14 mouse cellular contexts compared by ENCODE assay signal in the genomic region with DNA sequence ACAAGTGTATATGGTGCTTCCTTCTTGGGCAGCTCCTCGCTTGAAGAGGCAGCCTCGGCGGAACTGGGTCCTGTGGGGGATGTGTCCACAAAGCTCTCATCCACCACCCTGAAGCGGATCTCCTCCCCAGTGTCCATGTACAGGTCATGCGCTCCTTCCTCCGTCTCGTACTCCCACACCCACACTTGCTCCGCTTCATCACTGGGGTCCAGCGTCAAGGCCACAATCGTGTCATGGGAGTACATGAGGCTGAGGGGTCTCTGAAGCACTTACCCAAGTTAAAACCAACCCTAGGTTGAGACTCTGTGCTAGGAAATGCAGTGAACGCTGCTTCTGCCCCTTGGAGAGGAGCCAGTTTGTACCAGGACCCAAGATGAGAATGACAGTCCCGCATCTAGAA. TPM values are rescaled to one million over a fixed set of nuclear protein-coding genes. Genes with fewer than 3 reads are reported as not detected.
A peak's percentile ranks its signal among the peaks of the same experiment; 100 is the strongest.
DNase-seq lines count a peak whose midpoint lies in the region; ATAC-seq and TF ChIP-seq lines count a peak whose summit lies in the region.
"Had no signal": no experiment of that assay in that cellular context is flagged by ENCODE, and none has a peak within 500 bp of the region (broad histone marks: within the 10 kb centered on the region; RNA-seq: fewer than 3 reads in every experiment).

No protein-coding gene starts in this region.

- no peak for ATAC-seq in forebrain, embryonic 12.5 days (ENCODE audit: low FRiP score)
- no peak for ATAC-seq in forebrain, embryonic 11.5 days (replicated peaks; ENCODE audit: low FRiP score)
- ATAC-seq in hindbrain, embryonic 16.5 days, result no peak
- ATAC-seq in hindbrain, embryonic 12.5 days (ENCODE audit: low FRiP score), result no peak
- no peak for ATAC-seq in kidney, postnatal 0 days (replicated peaks; ENCODE audit: low FRiP score, low read depth)

- no peaks in the 10 kb centered on the region for H3K9me3 ChIP-seq in forebrain, embryonic 12.5 days
- no peaks in the 10 kb centered on the region for H3K9me3 ChIP-seq in forebrain, embryonic 11.5 days (ENCODE audit: control insufficient read depth, low read length)
- H3K9me3 ChIP-seq in hindbrain, embryonic 16.5 days (ENCODE audit: control insufficient read depth, low read length), result no peaks in the 10 kb centered on the region
- H3K9me3 ChIP-seq in hindbrain, embryonic 12.5 days (replicated peaks), result no peaks in the 10 kb centered on the region
- no peaks in the 10 kb centered on the region for H3K9me3 ChIP-seq in kidney, postnatal 0 days (replicated peaks; ENCODE audit: low read length)
- H3K9me3 ChIP-seq: embryonic facial prominence, embryonic 10.5 days; forebrain, embryonic 15.5 days; G1E; heart, embryonic 15.5 days had no signal

- no peak overlapping the region for H3K9ac ChIP-seq in forebrain, embryonic 12.5 days
- H3K9ac ChIP-seq in forebrain, embryonic 11.5 days (ENCODE audit: low read length), result no peak overlapping the region
- no peak overlapping the region for H3K9ac ChIP-seq in hindbrain, embryonic 16.5 days (ENCODE audit: low read depth, low read length)
- H3K9ac ChIP-seq in hindbrain, embryonic 12.5 days, result no peak overlapping the region
- no peak overlapping the region for H3K9ac ChIP-seq in kidney, postnatal 0 days (ENCODE audit: low read depth, low read length)
- H3K9ac ChIP-seq: forebrain, embryonic 15.5 days; heart, embryonic 15.5 days; hindbrain, embryonic 14.5 days had no signal

- H3K4me3 ChIP-seq in forebrain, embryonic 12.5 days (replicated peaks), result no peak overlapping the region
- no peak overlapping the region for H3K4me3 ChIP-seq in forebrain, embryonic 11.5 days (ENCODE audit: low read depth, low read length)
- no peak overlapping the region for H3K4me3 ChIP-seq in hindbrain, embryonic 16.5 days (ENCODE audit: low read length)
- H3K4me3 ChIP-seq in hindbrain, embryonic 12.5 days, result no peak overlapping the region
- H3K4me3 ChIP-seq in kidney, postnatal 0 days (replicated peaks; ENCODE audit: low read depth, low read length), result no peak overlapping the region
- H3K4me3 ChIP-seq: embryonic facial prominence, embryonic 10.5 days; forebrain, embryonic 15.5 days; heart, embryonic 15.5 days had no signal

- H3K36me3 ChIP-seq in forebrain, embryonic 12.5 days (replicated peaks), result peaks cover 68% of the 10 kb centered on the region
- H3K36me3 ChIP-seq in forebrain, embryonic 11.5 days (ENCODE audit: control insufficient read depth, insufficient read depth, low read length), result peaks cover 5% of the 10 kb centered on the region
- H3K36me3 ChIP-seq in hindbrain, embryonic 16.5 days (ENCODE audit: control insufficient read depth, insufficient read depth, low read length), result peaks cover 30% of the 10 kb centered on the region
- peaks cover 51% of the 10 kb centered on the region for H3K36me3 ChIP-seq in hindbrain, embryonic 12.5 days
- H3K36me3 ChIP-seq in kidney, postnatal 0 days (ENCODE audit: insufficient read depth, low read length), result peaks cover 48% of the 10 kb centered on the region

- 0 out of 2 replicates have a peak, but pooled peaks cover 3% of the 10 kb centered on the region for H3K4me1 ChIP-seq in forebrain, embryonic 12.5 days
- no peaks in the 10 kb centered on the region for H3K4me1 ChIP-seq in forebrain, embryonic 11.5 days (replicated peaks; ENCODE audit: control insufficient read depth, insufficient read depth, low read length)
- peaks cover 18% of the 10 kb centered on the region for H3K4me1 ChIP-seq in hindbrain, embryonic 16.5 days (ENCODE audit: control insufficient read depth, insufficient read depth, low read depth, low read length)
- H3K4me1 ChIP-seq in hindbrain, embryonic 12.5 days, result no peaks in the 10 kb centered on the region
- H3K4me1 ChIP-seq in kidney, postnatal 0 days (replicated peaks; ENCODE audit: insufficient read depth, low read length), result no peaks in the 10 kb centered on the region; the same call in 1 of the 2 replicates
- H3K4me1 ChIP-seq: embryonic facial prominence, embryonic 10.5 days; heart, embryonic 15.5 days had no signal

- H3K27me3 ChIP-seq in forebrain, embryonic 12.5 days, result no peaks in the 10 kb centered on the region
- no peaks in the 10 kb centered on the region for H3K27me3 ChIP-seq in forebrain, embryonic 11.5 days (ENCODE audit: control insufficient read depth, insufficient read depth, low read length)
- no peaks in the 10 kb centered on the region for H3K27me3 ChIP-seq in hindbrain, embryonic 16.5 days (replicated peaks; ENCODE audit: control insufficient read depth, insufficient read depth, low read length)
- H3K27me3 ChIP-seq in hindbrain, embryonic 12.5 days, result no peaks in the 10 kb centered on the region
- H3K27me3 ChIP-seq in kidney, postnatal 0 days (ENCODE audit: insufficient read depth, low read length), result no peaks in the 10 kb centered on the region
- H3K27me3 ChIP-seq: forebrain, embryonic 15.5 days; heart, embryonic 15.5 days had no signal

- H3K4me2 ChIP-seq in forebrain, embryonic 12.5 days, result no peak overlapping the region
- H3K4me2 ChIP-seq in forebrain, embryonic 11.5 days (ENCODE audit: low read depth, low read length, severe bottlenecking), result no peak overlapping the region
- H3K4me2 ChIP-seq in hindbrain, embryonic 16.5 days (ENCODE audit: low read length), result no peak overlapping the region
- no peak overlapping the region for H3K4me2 ChIP-seq in hindbrain, embryonic 12.5 days (replicated peaks)
- no peak overlapping the region for H3K4me2 ChIP-seq in kidney, postnatal 0 days (ENCODE audit: low read length)
- H3K4me2 ChIP-seq: forebrain, embryonic 15.5 days; heart, embryonic 11.5 days; heart, embryonic 15.5 days; hindbrain, embryonic 14.5 days had no signal

- TF ChIP-seq CTCF in kidney, postnatal 0 days (IDR thresholded peaks at IDR 0.05; ENCODE audit: low read depth), result no peak

- WGBS in forebrain, embryonic 12.5 days, result 93% methylated on average over 12 of the region's 12 CpGs
- WGBS in forebrain, embryonic 11.5 days, result 94% methylated on average over 12 of the region's 12 CpGs
- 92% methylated on average over 12 of the region's 12 CpGs for WGBS in hindbrain, embryonic 16.5 days
- 93% methylated on average over 12 of the region's 12 CpGs for WGBS in hindbrain, embryonic 12.5 days
- WGBS in kidney, postnatal 0 days, result 54% methylated on average over 12 of the region's 12 CpGs

- H3K27ac ChIP-seq in forebrain, embryonic 12.5 days, result 0 out of 2 replicates have a peak overlapping the region, but pooled peaks have one; percentile 8
- H3K27ac ChIP-seq in forebrain, embryonic 11.5 days (ENCODE audit: low read depth, low read length), result no peak overlapping the region
- H3K27ac ChIP-seq in hindbrain, embryonic 16.5 days (ENCODE audit: low read depth, low read length), result 0 out of 2 replicates have a peak overlapping the region, but pooled peaks have one; percentile 29
- no peak overlapping the region for H3K27ac ChIP-seq in hindbrain, embryonic 12.5 days
- 0 out of 2 replicates have a peak overlapping the region, but pooled peaks have one; percentile 13 for H3K27ac ChIP-seq in kidney, postnatal 0 days
- H3K27ac ChIP-seq: embryonic facial prominence, embryonic 10.5 days; forebrain, embryonic 15.5 days; heart, embryonic 15.5 days; hindbrain, embryonic 14.5 days had no signal

- no peak for DNase-seq in forebrain, embryonic 11.5 days (ENCODE audit: low spot score)
- peak; percentile 41 for DNase-seq in kidney, postnatal 0 days (ENCODE audit: low spot score)
- DNase-seq in kidney, postnatal 10 days, result no peak
- peak; percentile 31 for DNase-seq in induced T-regulatory cell, adult 2 months (ENCODE audit: low read depth)

RNA-seq across cellular contexts. Expression of gene Polr3h, which starts 8.8 kb away (rescaled TPM):
- polyA plus RNA-seq in forebrain, embryonic 12.5 days (2016; fragmentation: Nextera tagmentation; extraction: Ambion mirVana), result 69.8 and 75.6 TPM in 2 replicates
- polyA plus RNA-seq in forebrain, embryonic 11.5 days (2014; fragmentation: Nextera tagmentation; extraction: Ambion mirVana), result 65.1 and 80.5 TPM in 2 replicates
- polyA plus RNA-seq in hindbrain, embryonic 16.5 days (2015; fragmentation: Nextera tagmentation; extraction: Ambion mirVana), result 88.2 and 105 TPM in 2 replicates
- 58.0 and 58.4 TPM in 2 replicates for polyA plus RNA-seq in hindbrain, embryonic 12.5 days (2016; fragmentation: Nextera tagmentation; extraction: Ambion mirVana)
- 122 and 129 TPM in 2 replicates for polyA plus RNA-seq in kidney, postnatal 0 days (2015; fragmentation: Nextera tagmentation; extraction: Ambion mirVana)

RNA-seq across cellular contexts. Expression of gene Csdc2, which starts 19.4 kb away (rescaled TPM):
- polyA plus RNA-seq in forebrain, embryonic 12.5 days (2016; fragmentation: Nextera tagmentation; extraction: Ambion mirVana), result 35.8 and 39.9 TPM in 2 replicates
- polyA plus RNA-seq in forebrain, embryonic 11.5 days (2014; fragmentation: Nextera tagmentation; extraction: Ambion mirVana), result 16.6 and 20.1 TPM in 2 replicates
- 287 and 292 TPM in 2 replicates for polyA plus RNA-seq in hindbrain, embryonic 16.5 days (2015; fragmentation: Nextera tagmentation; extraction: Ambion mirVana)
- polyA plus RNA-seq in hindbrain, embryonic 12.5 days (2016; fragmentation: Nextera tagmentation; extraction: Ambion mirVana), result 48.0 and 57.1 TPM in 2 replicates
- polyA plus RNA-seq in kidney, postnatal 0 days (2015; fragmentation: Nextera tagmentation; extraction: Ambion mirVana), result 20.4 and 23.1 TPM in 2 replicates
- polyA plus RNA-seq: CD4-positive, CD25-positive, alpha-beta regulatory T cell, adult 4 months; G1E had no signal

RNA-seq across cellular contexts. Expression of gene Pmm1, which starts 43.5 kb away (rescaled TPM):
- polyA plus RNA-seq in forebrain, embryonic 12.5 days (2016; fragmentation: Nextera tagmentation; extraction: Ambion mirVana), result 42.0 and 44.0 TPM in 2 replicates
- 35.1 and 36.9 TPM in 2 replicates for polyA plus RNA-seq in forebrain, embryonic 11.5 days (2014; fragmentation: Nextera tagmentation; extraction: Ambion mirVana)
- 122 and 142 TPM in 2 replicates for polyA plus RNA-seq in hindbrain, embryonic 16.5 days (2015; fragmentation: Nextera tagmentation; extraction: Ambion mirVana)
- 30.7 and 32.3 TPM in 2 replicates for polyA plus RNA-seq in hindbrain, embryonic 12.5 days (2016; fragmentation: Nextera tagmentation; extraction: Ambion mirVana)
- 27.1 and 27.8 TPM in 2 replicates for polyA plus RNA-seq in kidney, postnatal 0 days (2015; fragmentation: Nextera tagmentation; extraction: Ambion mirVana)

RNA-seq across cellular contexts. Expression of gene Aco2, which starts 45.1 kb away (rescaled TPM):
- polyA plus RNA-seq in forebrain, embryonic 12.5 days (2016; fragmentation: Nextera tagmentation; extraction: Ambion mirVana), result 184 and 185 TPM in 2 replicates
- polyA plus RNA-seq in forebrain, embryonic 11.5 days (2014; fragmentation: Nextera tagmentation; extraction: Ambion mirVana), result 169 and 171 TPM in 2 replicates
- polyA plus RNA-seq in hindbrain, embryonic 16.5 days (2015; fragmentation: Nextera tagmentation; extraction: Ambion mirVana), result 333 and 346 TPM in 2 replicates
- polyA plus RNA-seq in hindbrain, embryonic 12.5 days (2016; fragmentation: Nextera tagmentation; extraction: Ambion mirVana), result 193 TPM in 2 replicates
- 263 and 285 TPM in 2 replicates for polyA plus RNA-seq in kidney, postnatal 0 days (2015; fragmentation: Nextera tagmentation; extraction: Ambion mirVana)

RNA-seq across cellular contexts. Expression of gene Phf5a, which starts 45.5 kb away (rescaled TPM):
- 138 and 140 TPM in 2 replicates for polyA plus RNA-seq in forebrain, embryonic 12.5 days (2016; fragmentation: Nextera tagmentation; extraction: Ambion mirVana)
- 186 and 216 TPM in 2 replicates for polyA plus RNA-seq in forebrain, embryonic 11.5 days (2014; fragmentation: Nextera tagmentation; extraction: Ambion mirVana)
- polyA plus RNA-seq in hindbrain, embryonic 16.5 days (2015; fragmentation: Nextera tagmentation; extraction: Ambion mirVana), result 118 and 122 TPM in 2 replicates
- polyA plus RNA-seq in hindbrain, embryonic 12.5 days (2016; fragmentation: Nextera tagmentation; extraction: Ambion mirVana), result 102 and 115 TPM in 2 replicates
- 103 and 110 TPM in 2 replicates for polyA plus RNA-seq in kidney, postnatal 0 days (2015; fragmentation: Nextera tagmentation; extraction: Ambion mirVana)

Comparison
In these comparisons a context has a peak if more than half of its experiments do, and no peak if none do; other contexts are left out.
1. H3K27ac ChIP-seq: peak in forebrain, embryonic 12.5 days (single experiment), hindbrain, embryonic 16.5 days (single experiment) and kidney, postnatal 0 days (single experiment); none in forebrain, embryonic 11.5 days (single experiment) and hindbrain, embryonic 12.5 days (single experiment).
2. DNase-seq: peak in kidney, postnatal 0 days (single experiment) and induced T-regulatory cell, adult 2 months (single experiment); none in forebrain, embryonic 11.5 days (single experiment) and kidney, postnatal 10 days (single experiment).